Mouse (Mus musculus) ovary, postnatal 36 days (tissue): Measurements from ENCODE around the gene Plekha5.
"Not testable (repeated sequence)": the region's sequence is repeated elsewhere in the genome, so short reads cannot be mapped to it uniquely, and the experiment has no call there.

Experiments
- DNase-seq: peaks from one replicate; pipeline ENCODE4 v3.0.0; 2022; ENCODE audit warnings: low spot score, mixed read lengths

Plekha5 gene

DNA sequence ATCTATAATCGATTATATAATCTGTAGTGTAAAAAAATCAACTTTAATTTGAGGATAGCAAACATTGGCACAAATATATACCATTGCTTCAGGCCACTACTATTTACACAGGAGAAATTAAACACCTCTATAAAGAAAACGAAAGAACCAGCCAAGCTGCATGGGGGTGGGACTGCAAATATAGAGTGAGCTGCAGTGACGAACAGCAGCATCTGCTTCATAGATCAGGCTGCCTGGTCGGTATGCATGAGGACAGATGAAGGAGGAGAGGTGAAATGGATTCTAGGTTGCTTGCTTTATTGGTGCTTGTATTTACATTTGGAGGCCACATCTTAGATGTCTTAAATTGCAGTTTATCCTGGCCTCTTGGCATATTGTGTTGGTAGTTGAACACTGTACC, 66.4 kb downstream of the Plekha5 start:
- DNase-seq, result no peak

DNA sequence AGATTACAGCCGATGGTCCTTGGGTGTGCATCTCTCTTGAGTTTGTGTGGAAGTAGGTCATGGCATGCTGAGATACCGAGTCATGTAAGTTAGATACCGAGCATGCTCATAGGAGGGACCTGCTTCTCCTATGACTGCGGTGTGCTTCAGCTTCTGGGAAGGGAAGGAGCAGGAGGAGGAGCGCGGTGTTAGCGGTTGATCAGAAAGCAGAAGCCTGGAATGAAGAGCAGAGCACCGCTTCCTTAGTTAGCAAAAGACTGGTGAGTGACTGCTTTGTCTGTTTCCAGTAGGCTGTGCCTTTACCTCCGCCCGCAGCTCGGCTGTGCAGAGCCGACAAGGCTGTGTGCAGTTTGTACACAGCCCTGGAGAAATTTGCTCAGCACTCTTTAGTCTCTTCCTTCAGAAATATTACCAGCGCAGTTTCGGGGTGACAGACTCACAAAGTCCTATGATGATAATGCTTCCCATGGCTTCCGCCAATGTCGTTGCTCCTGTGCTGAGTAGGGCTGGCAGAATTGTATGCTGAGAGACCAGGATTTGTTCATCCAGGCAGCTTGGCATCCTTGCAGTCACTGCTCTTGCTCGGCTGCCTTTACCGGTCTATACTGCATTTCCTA, 67.2 kb downstream of the Plekha5 start:
- no peak for DNase-seq

DNA sequence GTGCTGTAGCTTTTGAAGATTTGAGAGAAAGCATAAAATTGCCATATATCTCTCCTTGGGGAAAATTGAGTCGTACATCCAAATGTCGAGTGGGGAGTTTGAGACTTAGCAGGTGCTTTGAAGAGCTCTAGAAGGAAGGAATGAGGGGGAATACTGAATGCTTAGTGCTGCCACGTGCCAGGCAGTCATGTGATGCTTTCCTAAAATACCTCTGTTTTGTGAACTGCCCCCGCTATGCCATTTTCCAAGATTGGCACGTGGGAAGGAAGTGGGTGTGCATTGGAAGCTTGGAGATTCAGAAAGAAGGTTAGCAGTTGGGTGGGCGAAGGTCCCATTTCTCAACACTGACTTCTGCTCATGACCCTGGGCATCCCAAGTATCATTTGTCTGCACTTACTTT, 68.2 kb downstream of the Plekha5 start:
- DNase-seq, result no peak

DNA sequence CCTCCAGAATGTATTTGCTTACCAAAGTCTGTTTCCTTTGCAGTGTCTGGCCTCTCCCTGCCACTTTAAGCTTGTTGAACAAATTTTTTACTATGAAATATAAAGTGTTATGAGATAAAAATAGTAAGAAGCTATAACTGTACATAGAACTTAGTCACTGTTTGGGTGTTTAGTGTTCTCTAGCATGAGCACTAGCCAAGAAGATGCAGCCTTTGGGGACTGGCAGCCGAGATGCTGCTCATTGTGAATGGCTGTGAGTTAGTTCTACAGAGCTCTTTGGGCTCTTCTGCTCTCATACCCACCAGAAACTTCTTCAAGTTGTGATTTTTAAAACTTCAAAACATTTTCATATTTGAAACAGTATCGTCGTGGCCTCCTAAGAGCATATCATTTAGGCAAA, 74.2 kb downstream of the Plekha5 start:
- no peak for DNase-seq

DNA sequence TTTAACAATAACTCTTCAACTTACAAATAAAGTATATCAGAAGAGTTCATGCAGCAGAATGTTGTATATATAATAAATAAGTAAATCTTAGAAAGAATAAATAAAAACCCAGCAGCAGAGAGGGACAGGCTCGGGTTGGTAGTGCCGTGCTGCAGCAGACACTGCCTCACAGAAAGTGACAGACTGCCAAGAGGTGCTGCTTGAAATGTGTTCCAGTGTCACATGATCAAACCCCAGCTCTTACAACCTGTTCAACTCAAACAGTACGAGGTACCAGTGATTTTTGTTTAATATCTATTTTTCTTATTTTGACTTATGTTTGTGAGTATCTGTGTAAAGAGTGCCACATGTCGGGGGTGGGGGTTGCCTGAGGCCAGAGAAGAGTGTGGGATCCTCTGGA, 75.1 kb downstream of the Plekha5 start:
- DNase-seq, result no peak

DNA sequence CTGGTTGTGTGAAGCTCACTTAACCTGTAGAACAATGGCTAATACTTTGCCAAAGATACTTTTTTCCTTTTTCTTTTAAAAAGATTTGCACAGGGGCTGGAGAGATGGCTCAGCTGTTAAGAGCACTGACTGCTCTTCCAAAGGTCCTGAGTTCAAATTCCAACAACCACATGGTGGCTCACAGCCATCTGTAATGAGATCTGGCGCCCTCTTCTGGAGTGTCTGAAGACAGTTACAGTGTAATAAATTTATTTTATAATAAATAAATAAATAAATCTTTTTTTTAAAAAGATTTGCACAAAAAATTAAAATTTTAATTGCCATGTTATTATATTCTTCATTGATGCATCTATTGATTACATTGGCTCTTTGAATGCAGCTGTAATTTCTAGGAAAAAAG, 77.0 kb downstream of the Plekha5 start:
- not testable (repeated sequence) for DNase-seq

DNA sequence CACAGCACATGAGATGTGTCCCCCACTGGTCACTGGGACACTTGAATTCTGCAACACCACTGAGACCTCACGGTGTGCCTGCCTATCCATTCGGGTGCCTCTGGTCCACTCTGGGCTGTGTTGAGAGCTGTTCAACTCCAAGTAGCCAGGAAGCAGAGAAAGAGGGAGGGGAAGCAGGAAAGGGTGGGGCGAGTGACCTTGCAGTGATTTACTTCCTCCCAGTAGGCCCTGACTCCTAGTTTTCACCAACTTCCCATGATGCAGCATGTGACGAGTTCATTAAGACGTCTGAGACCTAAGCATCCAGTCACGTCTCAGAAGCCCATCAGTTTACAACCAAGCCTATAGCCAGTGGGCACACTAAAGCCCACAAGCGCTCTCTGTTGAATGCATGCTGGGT, 78.0 kb downstream of the Plekha5 start:
- DNase-seq, result no peak

DNA sequence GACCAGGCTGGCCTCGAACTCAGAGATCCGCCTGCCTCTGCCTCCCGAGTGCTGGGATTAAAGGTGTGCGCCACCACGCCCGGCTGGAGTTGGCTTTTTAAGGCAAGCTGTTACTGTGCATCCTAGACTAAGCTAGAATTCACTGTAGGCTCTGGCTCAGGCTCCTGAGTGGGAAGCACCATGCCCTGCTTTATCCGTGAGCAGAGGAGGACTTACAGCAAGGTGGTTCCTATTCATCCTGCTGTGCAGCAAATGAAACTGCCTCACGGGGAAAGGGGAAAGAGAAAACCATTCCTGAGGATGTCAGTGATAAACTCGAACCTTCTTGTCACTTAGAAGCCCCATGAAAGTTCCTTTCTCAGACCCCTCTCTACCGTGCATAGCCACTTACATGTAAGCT, 80.9 kb downstream of the Plekha5 start:
- no peak for DNase-seq

DNA sequence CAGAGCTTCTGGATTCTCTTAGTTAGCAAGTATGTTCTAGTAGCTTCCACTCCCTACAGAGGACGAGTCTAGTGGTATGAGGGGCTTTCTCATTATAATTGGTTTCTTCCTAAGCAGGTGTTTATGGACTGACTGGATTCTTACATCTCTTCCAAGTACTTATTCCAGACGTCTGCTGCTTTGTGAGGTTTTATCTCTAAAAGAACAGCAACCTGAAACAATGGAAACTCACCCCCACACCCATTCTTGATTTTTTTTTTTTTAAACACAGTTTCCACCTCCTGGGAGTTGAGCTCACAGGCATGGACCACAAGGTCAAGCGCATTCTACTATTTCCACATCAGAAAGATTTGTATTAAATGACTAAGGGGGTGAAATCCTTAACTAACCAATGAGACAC, 83.8 kb downstream of the Plekha5 start:
- no peak for DNase-seq

DNA sequence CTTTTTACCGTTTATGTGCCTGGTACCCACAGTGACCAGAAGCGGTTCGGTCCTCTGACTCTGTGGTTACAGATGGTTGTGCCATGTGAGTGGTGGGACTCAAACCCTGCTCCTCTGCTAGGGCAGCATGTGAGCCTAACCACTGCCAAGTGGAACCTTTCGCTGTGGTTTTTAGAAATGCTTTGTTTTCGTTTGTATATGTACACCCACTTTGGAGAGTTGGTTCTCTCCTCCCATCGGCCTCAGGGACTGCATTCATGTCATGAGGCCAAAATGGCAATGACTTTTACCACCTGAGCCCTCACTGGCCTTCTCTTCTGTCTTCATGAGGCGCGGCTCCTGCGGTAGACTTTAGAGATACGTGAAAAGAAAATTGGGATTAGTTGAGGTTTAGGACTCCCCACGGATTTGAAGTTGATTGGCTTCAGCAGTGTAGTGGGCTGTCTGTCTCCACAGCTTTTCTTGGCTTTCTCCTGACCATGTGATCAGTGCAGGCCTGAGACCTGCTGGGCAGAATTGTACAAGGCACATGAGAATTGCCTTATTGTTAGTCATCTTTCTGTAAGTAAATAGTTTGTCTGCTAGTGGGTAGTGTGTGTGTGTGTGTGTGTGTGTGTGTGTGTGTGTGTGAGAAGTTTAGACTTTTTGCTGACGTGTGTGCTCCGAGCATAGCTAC, 84.8 kb downstream of the Plekha5 start:
- no peak for DNase-seq

DNA sequence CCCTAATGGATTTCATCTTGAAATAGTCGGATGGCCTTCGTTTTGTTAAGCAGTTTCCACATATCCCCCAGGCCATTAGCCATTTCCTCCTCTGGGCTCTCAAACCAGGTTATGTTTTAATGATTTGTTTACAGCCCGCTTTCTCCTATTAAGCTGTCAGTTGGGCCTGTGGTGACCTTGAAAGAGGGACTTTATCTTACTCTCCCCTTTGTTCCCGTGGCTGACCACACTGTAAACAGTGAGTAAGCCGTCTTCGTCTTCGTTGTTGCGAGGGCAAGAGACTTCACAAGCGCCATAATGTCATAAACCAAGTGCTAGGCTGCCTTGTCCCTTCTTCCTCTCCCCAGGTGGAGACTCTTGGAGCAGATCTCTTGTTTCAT, 85.3 kb downstream of the Plekha5 start:
- no peak for DNase-seq

DNA sequence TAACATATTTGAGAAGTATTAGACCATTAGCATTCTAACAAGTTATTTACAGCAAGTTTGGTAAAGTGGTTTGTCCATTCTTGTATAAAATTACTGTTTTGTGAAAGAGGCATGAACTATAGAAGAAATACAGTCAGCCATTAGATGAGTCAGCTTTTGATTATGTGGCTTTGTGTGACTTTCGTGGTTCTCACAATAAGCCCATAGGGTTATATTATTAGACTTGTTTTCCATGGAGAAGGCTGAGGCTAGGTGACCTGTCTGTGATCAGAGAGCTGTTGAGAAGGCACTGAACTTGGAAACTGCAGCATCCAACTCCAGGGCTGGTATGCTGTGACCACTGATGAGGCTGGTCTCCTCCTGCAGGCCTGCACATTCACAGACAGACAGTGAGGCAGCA, 88.2 kb downstream of the Plekha5 start:
- DNase-seq, result no peak

DNA sequence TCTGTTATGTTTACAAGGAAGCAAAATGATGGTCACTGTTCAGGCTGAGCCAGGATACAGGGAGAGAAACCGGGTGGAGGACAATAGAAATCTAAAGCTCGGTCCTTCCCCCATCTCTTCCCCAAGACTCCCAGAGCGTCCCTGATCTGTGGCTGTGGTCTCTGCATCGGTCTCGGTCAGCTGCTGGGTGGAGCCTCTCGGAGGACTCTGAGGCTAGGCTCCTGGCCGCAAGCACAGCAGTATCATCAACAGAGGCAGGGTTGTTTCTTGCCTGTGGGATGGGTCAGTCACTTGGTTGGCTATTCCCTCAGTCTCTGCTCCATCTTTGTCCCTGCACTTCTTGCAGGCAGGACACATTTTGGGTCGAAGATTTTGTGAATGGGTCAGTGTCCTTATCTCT, 88.6 kb downstream of the Plekha5 start:
- DNase-seq, result no peak

DNA sequence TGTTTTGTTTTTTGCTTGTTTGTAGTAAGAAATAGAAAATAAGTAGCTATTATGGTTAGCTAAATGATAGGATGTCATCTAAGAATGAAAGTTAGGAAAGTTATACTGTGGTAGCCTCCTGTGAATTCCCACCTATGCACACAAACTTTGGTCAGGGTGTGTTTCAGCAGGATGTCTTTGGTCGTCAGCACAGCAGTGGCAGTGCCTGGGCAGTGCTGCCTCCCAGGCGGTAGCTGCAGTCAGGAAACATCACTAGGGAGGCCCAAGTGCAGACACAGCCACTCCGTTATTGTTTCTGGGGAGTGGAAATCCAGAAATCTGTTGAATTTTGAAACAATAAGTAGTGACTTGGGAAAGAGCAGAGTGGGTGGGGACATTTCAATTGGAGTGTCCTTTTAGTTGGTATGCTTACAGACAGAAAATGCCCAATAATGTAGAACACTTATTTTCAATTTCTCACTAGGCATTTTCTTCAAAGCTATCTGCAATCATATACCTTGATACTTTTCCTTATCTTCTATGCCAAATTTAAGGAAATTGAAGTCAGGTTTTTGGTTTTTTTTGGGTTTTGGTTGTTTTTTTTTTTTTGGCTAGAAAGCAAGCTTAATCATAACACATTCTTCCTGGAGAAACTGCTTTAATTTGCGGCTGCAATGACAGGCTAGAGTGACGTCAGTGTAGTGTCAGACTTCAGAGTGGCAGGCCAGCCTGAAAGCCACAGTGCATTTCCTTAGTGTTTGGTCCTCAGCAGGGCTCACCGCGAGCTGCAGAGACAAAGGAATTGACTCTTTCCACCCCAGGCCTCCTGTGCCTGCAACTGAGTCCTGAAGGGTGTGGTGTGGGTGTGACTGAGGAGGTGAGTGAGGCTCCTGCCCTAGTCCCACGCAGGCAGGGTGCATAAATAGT, 90.6 kb downstream of the Plekha5 start:
- DNase-seq, result no peak

DNA sequence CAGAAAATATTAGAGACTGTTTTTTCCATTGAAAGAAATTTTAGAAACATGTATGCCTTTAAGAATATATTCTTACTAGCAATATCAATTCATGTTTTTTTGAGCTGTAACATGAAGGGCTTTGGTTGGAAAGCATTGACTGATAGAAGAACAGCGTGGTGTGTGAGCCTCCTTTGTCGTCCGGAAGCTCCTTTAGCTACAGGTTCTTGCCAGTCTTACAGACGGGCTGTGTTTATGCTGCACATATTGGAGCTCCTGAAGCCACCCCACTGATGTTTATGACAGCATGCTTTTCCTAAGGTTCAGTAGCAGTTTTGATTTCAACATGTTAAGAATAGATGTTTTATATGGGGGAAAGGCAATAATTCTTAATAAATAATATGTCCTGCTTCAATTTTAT, 91.7 kb downstream of the Plekha5 start:
- DNase-seq, result no peak

DNA sequence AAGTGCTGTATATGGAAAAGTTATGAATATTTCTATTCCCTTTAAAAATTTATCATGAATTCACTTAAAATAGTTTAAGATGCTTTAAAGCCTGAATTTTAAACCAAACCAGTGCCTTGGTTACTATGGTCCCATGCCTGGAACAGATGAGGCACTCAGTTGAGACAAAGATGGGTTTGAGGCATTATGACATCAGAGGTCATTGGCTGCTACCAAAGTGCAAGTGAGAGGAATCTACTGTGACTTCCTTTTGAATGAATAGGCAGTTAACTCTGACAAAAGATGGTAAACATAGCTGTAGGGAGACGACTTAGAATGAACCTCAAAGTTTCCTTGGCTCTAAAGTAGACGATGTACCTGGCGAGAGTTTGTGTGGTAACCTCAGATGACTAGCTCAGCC, 92.3 kb downstream of the Plekha5 start:
- no peak for DNase-seq

DNA sequence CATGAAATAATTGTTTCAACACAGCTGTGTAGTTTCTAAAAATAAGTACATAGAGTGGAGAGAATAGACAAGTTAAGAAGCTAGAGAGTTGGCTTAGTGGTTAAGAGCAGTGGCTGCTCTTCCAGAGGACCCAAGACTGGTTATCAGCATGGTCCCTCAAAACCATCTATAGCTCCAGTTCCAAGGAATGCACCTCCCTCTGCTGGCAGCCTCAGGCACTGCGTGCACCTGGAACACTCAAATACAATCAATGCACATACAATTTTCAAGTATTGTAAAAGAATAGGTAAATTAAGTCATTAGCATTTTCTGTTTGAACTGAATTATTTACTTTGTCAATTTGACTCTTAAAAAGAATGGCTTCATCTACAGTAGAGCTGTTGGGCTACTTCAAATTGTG, 93.3 kb downstream of the Plekha5 start:
- peak; percentile 32 for DNase-seq

DNA sequence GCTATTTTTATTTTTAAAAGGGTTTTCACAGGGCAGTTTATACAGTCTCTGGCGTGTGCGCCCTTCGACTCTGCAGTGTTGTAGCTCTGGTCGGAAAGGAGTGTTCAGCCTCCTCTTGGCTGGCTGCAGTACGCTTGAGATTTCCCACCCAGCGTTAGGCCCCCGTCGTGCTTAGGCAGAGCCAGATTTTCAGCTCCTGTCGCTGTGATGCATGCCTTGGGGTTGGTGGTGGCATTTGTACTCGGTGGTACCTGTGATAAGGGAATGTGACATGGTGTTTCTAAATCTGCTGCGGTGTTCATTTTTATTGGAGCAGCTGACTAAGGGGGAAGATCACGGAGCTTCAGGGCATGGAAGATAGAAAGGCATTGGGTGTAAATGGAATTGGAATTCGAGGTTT, 95.2 kb downstream of the Plekha5 start:
- no peak for DNase-seq

DNA sequence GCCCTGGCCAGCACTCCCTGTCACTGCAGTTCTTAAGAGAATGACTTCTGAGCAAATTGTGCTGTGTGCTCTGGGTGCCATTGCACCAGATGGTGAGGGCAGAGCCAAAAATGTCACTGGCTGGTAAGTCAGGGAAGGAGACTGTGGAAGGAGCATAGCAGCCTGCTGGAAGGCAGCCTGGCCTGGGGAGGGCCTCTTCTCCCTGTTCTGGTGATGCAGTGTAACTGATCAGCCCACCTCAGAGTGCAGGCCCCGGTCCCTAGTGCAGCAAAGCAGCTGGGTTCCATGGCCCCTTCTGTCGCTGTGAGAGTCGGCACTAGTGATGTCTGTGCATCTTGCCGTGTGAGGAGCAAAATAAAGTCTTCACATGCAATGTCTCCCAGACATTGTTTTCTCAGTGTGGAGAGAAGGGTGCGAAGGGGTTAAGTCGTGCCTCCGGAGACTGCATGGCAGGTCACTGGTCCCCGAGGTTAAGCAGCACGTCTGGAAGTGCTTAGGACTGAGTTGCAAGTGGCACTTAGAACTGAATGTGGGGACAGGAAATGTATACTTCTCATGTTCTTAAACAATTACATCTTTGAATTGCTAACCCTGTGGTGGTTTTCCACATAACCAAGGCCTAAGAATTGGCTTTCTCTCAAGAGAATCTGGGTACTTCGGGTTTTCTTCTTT, 95.8 kb downstream of the Plekha5 start:
- DNase-seq, result no peak

DNA sequence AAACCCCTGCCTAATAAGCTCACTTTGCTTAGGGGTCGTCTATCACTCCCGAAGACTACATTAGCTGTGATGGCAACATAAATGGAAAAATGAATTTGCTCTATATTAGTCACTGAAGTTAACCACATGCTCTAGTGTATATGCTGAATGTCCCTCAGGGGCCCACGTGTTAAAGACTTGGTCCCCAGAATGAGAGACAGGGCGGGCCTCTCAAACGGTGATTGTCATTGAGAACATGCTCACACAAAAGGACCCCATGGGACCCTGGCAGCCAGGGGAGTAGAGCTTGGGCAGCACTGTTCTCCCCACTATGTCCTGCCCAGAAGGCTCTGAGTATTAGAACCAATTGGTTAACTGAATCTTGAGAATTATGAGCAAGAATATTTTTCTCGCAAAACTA, 97.1 kb downstream of the Plekha5 start:
- DNase-seq, result no peak

DNA sequence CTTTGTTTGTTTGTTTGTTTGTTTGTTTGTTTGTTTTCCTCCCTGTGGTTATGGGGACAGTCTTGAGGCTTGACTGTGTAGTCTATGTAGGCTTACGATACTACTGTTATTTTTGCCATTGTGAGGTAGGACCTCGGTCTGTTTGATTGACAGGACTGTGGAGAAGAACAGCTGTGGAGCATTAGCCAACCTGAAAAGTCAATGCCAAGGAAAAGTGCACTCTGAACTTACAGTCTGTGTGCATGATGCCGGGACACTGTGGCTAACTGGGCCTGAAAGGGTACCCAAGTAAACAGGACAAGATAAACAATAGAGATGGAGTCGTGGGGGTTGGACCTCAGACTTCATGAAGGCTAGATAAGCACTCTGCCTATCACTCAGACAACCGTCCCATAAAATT, 98.0 kb downstream of the Plekha5 start:
- DNase-seq, result no peak

DNA sequence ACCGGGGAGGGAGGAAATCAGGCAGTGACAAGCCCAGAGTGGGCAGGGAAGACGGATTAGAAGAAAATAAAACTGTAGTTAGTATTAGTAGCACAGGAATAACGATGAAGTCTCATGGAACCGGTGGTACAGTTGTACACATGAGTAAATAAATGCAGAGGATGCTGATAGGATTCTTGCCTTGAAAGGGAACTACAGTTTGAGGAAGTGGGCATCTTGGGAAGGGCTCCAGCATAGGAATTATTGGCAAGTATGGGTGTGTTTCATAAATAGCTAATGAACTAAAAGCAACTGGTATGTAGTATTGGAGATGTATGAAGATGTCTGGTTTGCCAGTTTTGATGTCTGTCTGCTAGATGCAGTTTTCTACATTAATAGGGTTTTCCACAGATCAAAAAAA, 99.7 kb downstream of the Plekha5 start:
- DNase-seq, result no peak

DNA sequence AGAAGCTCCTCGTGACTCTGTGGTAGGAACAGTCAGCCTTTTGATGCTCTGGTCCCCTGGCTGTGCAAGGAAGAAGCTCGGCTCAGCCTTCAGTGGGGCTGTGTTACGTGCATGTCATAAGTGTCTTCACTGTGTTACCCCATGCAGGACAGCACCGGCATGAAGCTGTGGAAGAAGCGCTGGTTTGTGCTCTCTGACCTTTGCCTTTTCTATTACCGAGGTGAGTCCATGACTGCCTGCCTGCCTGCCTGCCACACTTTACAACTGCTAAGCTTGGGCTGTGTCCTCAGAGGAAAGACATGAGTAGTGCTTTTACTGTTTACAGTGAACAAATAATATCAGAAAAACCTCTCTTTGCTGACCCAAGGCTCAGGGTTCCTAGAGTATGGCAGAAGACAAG, 104.6 kb downstream of the Plekha5 start:
- DNase-seq, result no peak
